Mouse (Mus musculus) ES-Bruce4 (cell line): ENCODE measurements around the gene Btbd19. TPM values are rescaled to one million over a fixed set of nuclear protein-coding genes. Genes with fewer than 3 reads are reported as not detected.

Source experiments
- H3K27ac ChIP-seq: 2 replicates; pipeline ENCODE4 v1.5.1; 2012; ENCODE audit warnings: low read length, inconsistent platforms; ENCODE audit not compliant: insufficient read depth
- H3K27me3 ChIP-seq: 2 replicates; pipeline ENCODE4 v1.6.1; 2012; ENCODE audit warnings: mild to moderate bottlenecking, low read length, inconsistent platforms; ENCODE audit not compliant: control insufficient read depth, poor library complexity, insufficient read depth, severe bottlenecking
- H3K36me3 ChIP-seq: 2 replicates; pipeline ENCODE4 v1.6.1; 2012; ENCODE audit warnings: inconsistent platforms, mild to moderate bottlenecking, low read length, moderate library complexity; ENCODE audit not compliant: control insufficient read depth, poor library complexity, insufficient read depth, severe bottlenecking
- H3K4me1 ChIP-seq: one replicate; pipeline ENCODE4 v1.8.1; 2011; ENCODE audit warnings: low read length; ENCODE audit not compliant: control insufficient read depth, insufficient read depth
- H3K4me3 ChIP-seq: 2 replicates; pipeline ENCODE4 v1.5.1; 2011; ENCODE audit warnings: low read depth, mild to moderate bottlenecking, low read length
- H3K9ac ChIP-seq: 2 replicates; pipeline ENCODE4 v1.6.1; 2012; ENCODE audit warnings: low read depth, mild to moderate bottlenecking, inconsistent platforms; ENCODE audit not compliant: poor library complexity, severe bottlenecking
- H3K9me3 ChIP-seq: replicated peaks from 2 replicates; pipeline ENCODE4 v1.6.1; 2012; ENCODE audit warnings: mild to moderate bottlenecking, low read length, inconsistent platforms; ENCODE audit not compliant: control insufficient read depth, poor library complexity, insufficient read depth, severe bottlenecking
- CTCF ChIP-seq: IDR thresholded peaks from one replicate; pipeline ENCODE4 v1.8.1; 2011; ENCODE audit warnings: low read depth, low read length
- EP300 ChIP-seq: IDR thresholded peaks from 2 replicates; pipeline ENCODE4 v1.6.1; 2011; ENCODE audit warnings: low read depth, low read length; ENCODE audit not compliant: insufficient read depth
- POLR2A ChIP-seq: IDR thresholded peaks from one replicate; pipeline ENCODE4 v1.8.1; 2011; ENCODE audit warnings: low read length; ENCODE audit not compliant: insufficient read depth
- polyA plus RNA-seq: library from polyadenylated mRNA; stranded (reverse); fragments of >200 nt; gene quantifications from 2 replicates; pipeline ENCODE4 v1.2.4, GENCODE M21; 2011; ENCODE audit warnings: low read depth; ENCODE audit not compliant: missing spikeins, insufficient read depth, insufficient read length

Gene Btbd19
- polyA plus RNA-seq, 1 experiment = 60.9 TPM

GRCm38 (mm10) chr4:117122209-117122608, 3.3 kb downstream of the Btbd19 start:
- peak overlapping the region; percentile 65 for H3K27ac ChIP-seq
- H3K36me3 ChIP-seq = peaks cover 4% of the 10 kb centered on the region; the same call in 1 of the 2 replicates
- peak overlapping the region; percentile 4; the same call in 1 of the 2 replicates for H3K9ac ChIP-seq
- no peaks in the 10 kb centered on the region for H3K9me3 ChIP-seq
- H3K4me3 ChIP-seq = peak overlapping the region; percentile 35
- no peaks in the 10 kb centered on the region for H3K27me3 ChIP-seq
- peaks cover 2% of the 10 kb centered on the region for H3K4me1 ChIP-seq
- no peak for TF ChIP-seq POLR2A
- TF ChIP-seq CTCF = no peak
- no peak for TF ChIP-seq EP300

GRCm38 (mm10) chr4:117120445-117121414, 4.8 kb downstream of the Btbd19 start:
- H3K9ac ChIP-seq = peak overlapping the region; percentile 82
- H3K4me3 ChIP-seq = peak overlapping the region; percentile 90
- TF ChIP-seq CTCF = peak; percentile 82
- TF ChIP-seq EP300 = peak; percentile 46; the same call in 1 of the 2 replicates
- TF ChIP-seq POLR2A = peak; percentile 48
- H3K27me3 ChIP-seq = no peaks in the 10 kb centered on the region
- no peaks in the 10 kb centered on the region for H3K9me3 ChIP-seq
- H3K36me3 ChIP-seq = peaks cover 4% of the 10 kb centered on the region; the same call in 1 of the 2 replicates
- peaks cover 2% of the 10 kb centered on the region for H3K4me1 ChIP-seq
- peak overlapping the region; percentile 97 for H3K27ac ChIP-seq

GRCm38 (mm10) chr4:117120052-117120444, 5.5 kb downstream of the Btbd19 start:
- Histone ChIP-seq H3K4me1 (peaks cover 2% of the 10 kb centered on the region), H3K4me3 (peak overlapping the region; percentile 90), H3K36me3 (peaks cover 4% of the 10 kb centered on the region; the same call in 1 of the 2 replicates), H3K9ac (peak overlapping the region; percentile 82), H3K27ac (peak overlapping the region; percentile 97), H3K9me3 (no peaks in the 10 kb centered on the region), H3K27me3 (no peaks in the 10 kb centered on the region)
- TF ChIP-seq CTCF (no peak), POLR2A (no peak), EP300 (no peak)

GRCm38 (mm10) chr4:117119636-117120035, 5.9 kb downstream of the Btbd19 start:
- Histone ChIP-seq H3K9me3 (no peaks in the 10 kb centered on the region), H3K27ac (peak overlapping the region; percentile 97)
- no peak for TF ChIP-seq CTCF
- TF ChIP-seq EP300 = no peak
- no peak for TF ChIP-seq POLR2A

GRCm38 (mm10) chr4:117117931-117118330, 7.6 kb downstream of the Btbd19 start:
- no peak overlapping the region for H3K9ac ChIP-seq
- no peaks in the 10 kb centered on the region for H3K9me3 ChIP-seq
- H3K36me3 ChIP-seq = peaks cover 7% of the 10 kb centered on the region; the same call in 1 of the 2 replicates
- TF ChIP-seq EP300 (no peak), POLR2A (no peak), CTCF (no peak)
- no peak overlapping the region for H3K27ac ChIP-seq
- H3K4me3 ChIP-seq = no peak overlapping the region
- peaks cover 2% of the 10 kb centered on the region for H3K4me1 ChIP-seq
- no peaks in the 10 kb centered on the region for H3K27me3 ChIP-seq

More at GRCm38 (mm10) chr4:117119636-117120035, 5.9 kb downstream of the Btbd19 start:
- H3K4me3 ChIP-seq = peak overlapping the region; percentile 90
- H3K27me3 ChIP-seq = no peaks in the 10 kb centered on the region
- peaks cover 4% of the 10 kb centered on the region; the same call in 1 of the 2 replicates for H3K36me3 ChIP-seq
- H3K9ac ChIP-seq = peak overlapping the region; percentile 82
- H3K4me1 ChIP-seq = peaks cover 2% of the 10 kb centered on the region

- H3K27me3 ChIP-seq = no peaks in the 10 kb centered on the region
- H3K36me3 ChIP-seq = peaks cover 7% of the 10 kb centered on the region; the same call in 1 of the 2 replicates
- H3K9me3 ChIP-seq = no peaks in the 10 kb centered on the region
- TF ChIP-seq CTCF = no peak
- TF ChIP-seq EP300 = no peak
- no peak for TF ChIP-seq POLR2A
- no peaks in the 10 kb centered on the region for H3K4me1 ChIP-seq
- no peak overlapping the region for H3K9ac ChIP-seq
- no peak overlapping the region for H3K4me3 ChIP-seq
- H3K27ac ChIP-seq = no peak overlapping the region
Observed at GRCm38 (mm10) chr4:117115592-117115991, 9.9 kb downstream of the Btbd19 start.
